Mouse (Mus musculus): Measurements from ENCODE around the gene Atxn1. TPM values are rescaled to one million over a fixed set of nuclear protein-coding genes. Genes with fewer than 3 reads are reported as not detected.
A peak's percentile ranks its signal among the peaks of the same experiment; 100 is the strongest.

Gene Atxn1
- total and polyA plus RNA-seq, 3 experiments: 8.0 to 13.1 (median 9.7) TPM

- in situ Hi-C loops (cut with MboI; ENCODE audit: low pct_ligation_motif_present, low pct_unique_long_range_greater_than_20kb, low sequenced_read_pairs): no loop called here
- dilution Hi-C loops (cut with MboI; ENCODE audit: extremely low pct_ligation_motif_present, extremely low pct_unique_long_range_greater_than_20kb, low sequenced_read_pairs): no loop called here
- no peak for DNase-seq (ENCODE audit: extremely low read depth)
These were observed 356.2 kb downstream of the Atxn1 start for GRCm38 (mm10) chr13:45608593-45608992.

GRCm38 (mm10) chr13:45607946-45608345 is 356.9 kb downstream of the Atxn1 start:
- in situ Hi-C loops (cut with MboI; ENCODE audit: low pct_ligation_motif_present, low pct_unique_long_range_greater_than_20kb, low sequenced_read_pairs): no loop called here
- Histone ChIP-seq H3K36me3 (replicated peaks in 1 of 2; ENCODE audit: control insufficient read depth in 1 of 2, insufficient read depth in 1 of 2, low read length in 1 of 2) (peaks cover 4 to 70% of the 10 kb centered on the region in 2 experiments), H3K27me3 (replicated peaks) (no peaks in the 10 kb centered on the region), H3K4me2 (ENCODE audit: insufficient read depth, low read depth, poor library complexity, severe bottlenecking) (no peak overlapping the region), H3K4me3 (replicated peaks in 1 of 3; ENCODE audit: low read depth in 2 of 3, low read length in 2 of 3, poor library complexity in 1 of 3) (no peak overlapping the region), H3K9ac (ENCODE audit: insufficient read depth, low read depth) (no peak overlapping the region), H3K4me1 (ENCODE audit: control insufficient read depth in 1 of 2, insufficient read depth in 2 of 2) (peaks cover 0 to 4% of the 10 kb centered on the region in 2 experiments; a peak in 1 of 4 replicates), H3K79me2 (replicated peaks; ENCODE audit: control insufficient read depth, extremely low read depth, insufficient read depth, poor library complexity, severe bottlenecking) (no peaks in the 10 kb centered on the region; the same call in 1 of the 2 replicates), H3K27ac (ENCODE audit: insufficient read depth, low read depth) (no peak overlapping the region), H3K9me3 (replicated peaks; ENCODE audit: low read length) (peaks cover 7% of the 10 kb centered on the region)
- no peak for DNase-seq (ENCODE audit: extremely low read depth)
- TF ChIP-seq USF1 (IDR thresholded peaks at IDR 0.05; ENCODE audit: low read depth, low read length) (no peak), SIN3A (IDR thresholded peaks at IDR 0.05; ENCODE audit: low read length) (no peak), SMC3 (IDR thresholded peaks at IDR 0.05; ENCODE audit: low read depth, low read length) (no peak), ZKSCAN1 (IDR thresholded peaks at IDR 0.05; ENCODE audit: borderline replicate concordance, low read depth, low read length) (no peak), MEF2A (IDR thresholded peaks at IDR 0.05; ENCODE audit: borderline replicate concordance, low read depth, low read length) (no peak), CHD2 (IDR thresholded peaks at IDR 0.05; ENCODE audit: low read length) (no peak), JUND (conservative IDR thresholded peaks at IDR 0.05; ENCODE audit: low read depth, low read length) (no peak), MXI1 (IDR thresholded peaks at IDR 0.05; ENCODE audit: low read depth, low read length) (no peak), USF2 (conservative IDR thresholded peaks at IDR 0.05; ENCODE audit: low read depth, low read length) (no peak), MAFK (IDR thresholded peaks at IDR 0.05; ENCODE audit: insufficient replicate concordance, low read length) (no peak), RCOR1 (conservative IDR thresholded peaks at IDR 0.05; ENCODE audit: low read depth, low read length) (no peak)
- dilution Hi-C loops (cut with MboI; ENCODE audit: extremely low pct_ligation_motif_present, extremely low pct_unique_long_range_greater_than_20kb, low sequenced_read_pairs): no loop called here

More at GRCm38 (mm10) chr13:45608593-45608992, 356.2 kb downstream of the Atxn1 start:
- TF ChIP-seq CTCF (conservative IDR thresholded peaks at IDR 0.05 in 1 of 2, IDR thresholded peaks at IDR 0.05 in 1 of 2; ENCODE audit: low read depth in 2 of 2, low read length in 2 of 2): peak; percentile 22 to 30; a peak in 2 of 4 replicates
- TF ChIP-seq GABPA (IDR thresholded peaks at IDR 0.05; ENCODE audit: insufficient replicate concordance, low read depth, low read length): no peak
- TF ChIP-seq POLR2A (IDR thresholded peaks at IDR 0.05; ENCODE audit: low read depth, low read length): no peak
- TF ChIP-seq USF2 (conservative IDR thresholded peaks at IDR 0.05; ENCODE audit: low read depth, low read length): no peak
- H3K79me2 ChIP-seq (replicated peaks; ENCODE audit: control insufficient read depth, extremely low read depth, insufficient read depth, poor library complexity, severe bottlenecking): no peaks in the 10 kb centered on the region; the same call in 1 of the 2 replicates
- H3K27ac ChIP-seq (ENCODE audit: insufficient read depth, low read depth): no peak overlapping the region
- H3K36me3 ChIP-seq (replicated peaks in 1 of 2; ENCODE audit: control insufficient read depth in 1 of 2, insufficient read depth in 1 of 2, low read length in 1 of 2): peaks cover 4 to 73% of the 10 kb centered on the region in 2 experiments
- H3K4me2 ChIP-seq (ENCODE audit: insufficient read depth, low read depth, poor library complexity, severe bottlenecking): no peak overlapping the region
- H3K9me3 ChIP-seq (replicated peaks; ENCODE audit: low read length): peaks cover 7% of the 10 kb centered on the region
- peaks cover 0 to 7% of the 10 kb centered on the region in 2 experiments; a peak in 2 of 4 replicates for H3K4me1 ChIP-seq (ENCODE audit: control insufficient read depth in 1 of 2, insufficient read depth in 2 of 2)
- H3K27me3 ChIP-seq (replicated peaks): no peaks in the 10 kb centered on the region
- no peak overlapping the region for H3K9ac ChIP-seq (ENCODE audit: insufficient read depth, low read depth)
- H3K4me3 ChIP-seq (replicated peaks in 1 of 3; ENCODE audit: low read depth in 2 of 3, low read length in 2 of 3, poor library complexity in 1 of 3): no peak overlapping the region

GRCm38 (mm10) chr13:45603636-45604035 is 361.2 kb downstream of the Atxn1 start:
- no peak for DNase-seq (ENCODE audit: extremely low read depth)
- in situ Hi-C loops (cut with MboI; ENCODE audit: low pct_ligation_motif_present, low pct_unique_long_range_greater_than_20kb, low sequenced_read_pairs) (no loop called here), dilution Hi-C loops (cut with MboI; ENCODE audit: extremely low pct_ligation_motif_present, extremely low pct_unique_long_range_greater_than_20kb, low sequenced_read_pairs) (no loop called here)
- Histone ChIP-seq H3K27me3 (replicated peaks) (no peaks in the 10 kb centered on the region), H3K4me2 (ENCODE audit: insufficient read depth, low read depth, poor library complexity, severe bottlenecking) (no peak overlapping the region), H3K4me1 (ENCODE audit: control insufficient read depth in 1 of 2, insufficient read depth in 2 of 2) (peaks cover 0 to 11% of the 10 kb centered on the region in 2 experiments; a peak in 1 of 4 replicates), H3K36me3 (replicated peaks in 1 of 2; ENCODE audit: control insufficient read depth in 1 of 2, insufficient read depth in 1 of 2, low read length in 1 of 2) (peaks cover 4 to 57% of the 10 kb centered on the region in 2 experiments), H3K27ac (ENCODE audit: insufficient read depth, low read depth) (no peak overlapping the region), H3K9ac (ENCODE audit: insufficient read depth, low read depth) (no peak overlapping the region), H3K9me3 (replicated peaks; ENCODE audit: low read length) (no peaks in the 10 kb centered on the region), H3K4me3 (replicated peaks in 1 of 3; ENCODE audit: low read depth in 2 of 3, low read length in 2 of 3, poor library complexity in 1 of 3) (no peak overlapping the region), H3K79me2 (replicated peaks; ENCODE audit: control insufficient read depth, extremely low read depth, insufficient read depth, poor library complexity, severe bottlenecking) (no peaks in the 10 kb centered on the region; the same call in 1 of the 2 replicates)
- no peak for TF ChIP-seq E2F4 (IDR thresholded peaks at IDR 0.05; ENCODE audit: insufficient replicate concordance, low read depth, low read length)
- no peak for TF ChIP-seq GABPA (IDR thresholded peaks at IDR 0.05; ENCODE audit: insufficient replicate concordance, low read depth, low read length)
- no peak for TF ChIP-seq CHD2 (IDR thresholded peaks at IDR 0.05; ENCODE audit: low read length)
- no peak for TF ChIP-seq SIN3A (IDR thresholded peaks at IDR 0.05; ENCODE audit: low read length)
- no peak for TF ChIP-seq NELFE (IDR thresholded peaks at IDR 0.05; ENCODE audit: low read depth, low read length)
- TF ChIP-seq MAZ (IDR thresholded peaks at IDR 0.05; ENCODE audit: low read depth, low read length): no peak
- TF ChIP-seq JUND (conservative IDR thresholded peaks at IDR 0.05; ENCODE audit: low read depth, low read length): no peak
- TF ChIP-seq IRF4 (IDR thresholded peaks at IDR 0.05; ENCODE audit: low read depth, low read length): no peak
- no peak for TF ChIP-seq BHLHE40 (IDR thresholded peaks at IDR 0.05; ENCODE audit: low read depth, low read length)
- TF ChIP-seq ZMIZ1 (IDR thresholded peaks at IDR 0.05; ENCODE audit: low read depth, low read length): no peak
- no peak for TF ChIP-seq EP300 (IDR thresholded peaks at IDR 0.05; ENCODE audit: low read length)
- TF ChIP-seq UBTF (IDR thresholded peaks at IDR 0.05; ENCODE audit: low read depth, low read length): no peak
- TF ChIP-seq ZNF384 (IDR thresholded peaks at IDR 0.05; ENCODE audit: low read depth, low read length): no peak
- no peak for TF ChIP-seq ZKSCAN1 (IDR thresholded peaks at IDR 0.05; ENCODE audit: borderline replicate concordance, low read depth, low read length)
- no peak for TF ChIP-seq USF2 (conservative IDR thresholded peaks at IDR 0.05; ENCODE audit: low read depth, low read length)
- TF ChIP-seq SMC3 (IDR thresholded peaks at IDR 0.05; ENCODE audit: low read depth, low read length): no peak
